ENCODE assay signal across 13 mouse cellular contexts in genomic region chr16:93586382-93586781, GRCm38 (mm10). TPM values are rescaled to one million over a fixed set of nuclear protein-coding genes. Genes with fewer than 3 reads are reported as not detected.
DNase-seq lines count a peak whose midpoint lies in the region; ATAC-seq and TF ChIP-seq lines count a peak whose summit lies in the region.
"Had no signal": no experiment of that assay in that cellular context is flagged by ENCODE, and none has a peak within 500 bp of the region (broad histone marks: within the 10 kb centered on the region; RNA-seq: fewer than 3 reads in every experiment).

No protein-coding gene starts in this region.

- H3K27ac ChIP-seq in kidney, embryonic 14.5 days (ENCODE audit: low read depth, low read length) = no peak overlapping the region
- H3K27ac ChIP-seq in liver, postnatal 0 days (ENCODE audit: low read depth) = 0 out of 2 replicates have a peak overlapping the region, but pooled peaks have one; percentile 44
- H3K27ac ChIP-seq: limb, embryonic 12.5 days had no signal

- H3K4me3 ChIP-seq in kidney, embryonic 14.5 days (ENCODE audit: low read length) = no peak overlapping the region
- H3K4me3 ChIP-seq in liver, postnatal 0 days (ENCODE audit: low read depth, low read length) = peak overlapping the region; percentile 13; the same call in 1 of the 2 replicates
- H3K4me3 ChIP-seq: limb, embryonic 12.5 days had no signal

- H3K36me3 ChIP-seq in kidney, embryonic 14.5 days (ENCODE audit: control insufficient read depth, insufficient read depth, low read length) = peaks cover 19% of the 10 kb centered on the region; the same call in 1 of the 2 replicates
- peaks cover 12% of the 10 kb centered on the region for H3K36me3 ChIP-seq in liver, postnatal 0 days (replicated peaks; ENCODE audit: insufficient read depth, low read length)

- TF ChIP-seq CTCF in liver, postnatal 0 days (IDR thresholded peaks at IDR 0.05; ENCODE audit: low read depth) = no peak

- no peaks in the 10 kb centered on the region for H3K9me3 ChIP-seq in kidney, embryonic 14.5 days (ENCODE audit: control insufficient read depth, low read length)
- H3K9me3 ChIP-seq in liver, postnatal 0 days (ENCODE audit: low read length) = no peaks in the 10 kb centered on the region
- H3K9me3 ChIP-seq: limb, embryonic 12.5 days had no signal

- H3K4me2 ChIP-seq in kidney, embryonic 14.5 days (replicated peaks; ENCODE audit: low read depth, low read length) = no peak overlapping the region
- H3K4me2 ChIP-seq in liver, postnatal 0 days (ENCODE audit: low read depth, low read length) = peak overlapping the region; percentile 52
- H3K4me2 ChIP-seq: limb, embryonic 12.5 days had no signal

- no peaks in the 10 kb centered on the region for H3K27me3 ChIP-seq in kidney, embryonic 14.5 days (ENCODE audit: control insufficient read depth, insufficient read depth, low read length)
- H3K27me3 ChIP-seq in liver, postnatal 0 days (ENCODE audit: insufficient read depth, low read length) = no peaks in the 10 kb centered on the region
- H3K27me3 ChIP-seq: limb, embryonic 12.5 days had no signal

- no peak overlapping the region for H3K9ac ChIP-seq in kidney, embryonic 14.5 days (ENCODE audit: low read depth, low read length)
- no peak overlapping the region for H3K9ac ChIP-seq in liver, postnatal 0 days (replicated peaks)
- H3K9ac ChIP-seq: limb, embryonic 12.5 days had no signal

- 0 out of 2 replicates have a peak, but pooled peaks have one; percentile 34 for ATAC-seq in kidney, embryonic 14.5 days (ENCODE audit: low FRiP score, low TSS enrichment)
- 0 out of 2 replicates have a peak, but pooled peaks have one; percentile 5 for ATAC-seq in liver, postnatal 0 days

- no peak for DNase-seq in kidney, adult 9 months
- peak; percentile 88 for DNase-seq in R1 (ENCODE audit: low read depth, low spot score)
- peak; percentile 54 for DNase-seq in liver, postnatal 0 days
- DNase-seq in thymus, postnatal 10 days (ENCODE audit: low spot score in 2 of 2) = peak; percentile 77
- no peak for DNase-seq in left cerebral cortex, adult 9 months (ENCODE audit: low spot score in 2 of 2)
- no peak for DNase-seq in cerebellum, postnatal 25 days
- no peak for DNase-seq in right cerebral cortex, adult 18-20 months
- DNase-seq: adrenal gland, postnatal 14 days; cerebellum, adult 8-10 months; heart, postnatal 36 days; kidney, postnatal 25 days had no signal

- no peak for TF ChIP-seq EP300 in liver, postnatal 0 days (IDR thresholded peaks at IDR 0.05; ENCODE audit: low read depth)

- H3K4me1 ChIP-seq in kidney, embryonic 14.5 days (ENCODE audit: control insufficient read depth, insufficient read depth, low read length) = 0 out of 2 replicates have a peak, but pooled peaks cover 3% of the 10 kb centered on the region
- H3K4me1 ChIP-seq in liver, postnatal 0 days (ENCODE audit: insufficient read depth) = peaks cover 12% of the 10 kb centered on the region; the same call in 1 of the 2 replicates

- 77% methylated on average over 8 of the region's 8 CpGs for WGBS in kidney, embryonic 14.5 days
- 49% methylated on average over 8 of the region's 8 CpGs for WGBS in liver, postnatal 0 days (ENCODE audit: insufficient replicate concordance)

RNA-seq across cellular contexts. Expression of gene Setd4, which starts 17.5 kb away (rescaled TPM):
- 12.4 and 13.9 TPM in 2 replicates for polyA plus RNA-seq in kidney, embryonic 14.5 days (2014; fragmentation: Nextera tagmentation; extraction: Ambion mirVana)
- polyA plus RNA-seq in liver, postnatal 0 days (2015; fragmentation: Nextera tagmentation; extraction: Ambion mirVana) = 6.0 and 6.3 TPM in 2 replicates

RNA-seq across cellular contexts. Expression of gene Cbr1, which starts 19.3 kb away (rescaled TPM):
- 96.0 and 104 TPM in 2 replicates for polyA plus RNA-seq in kidney, embryonic 14.5 days (2014; fragmentation: Nextera tagmentation; extraction: Ambion mirVana)
- polyA plus RNA-seq in liver, postnatal 0 days (2015; fragmentation: Nextera tagmentation; extraction: Ambion mirVana) = 131 and 174 TPM in 2 replicates

RNA-seq across cellular contexts. Expression of gene Gm5678, which starts 41.5 kb away (rescaled TPM):
- not detected in 2 replicates for polyA plus RNA-seq in kidney, embryonic 14.5 days (2014; fragmentation: Nextera tagmentation; extraction: Ambion mirVana)
- not detected in 2 replicates for polyA plus RNA-seq in liver, postnatal 0 days (2015; fragmentation: Nextera tagmentation; extraction: Ambion mirVana)
- polyA plus RNA-seq: limb, embryonic 12.5 days had no signal

Comparison
In these comparisons a context has a peak if more than half of its experiments do, and no peak if none do; other contexts are left out.
1. DNase-seq: peak in R1 (single experiment), liver, postnatal 0 days (single experiment) and thymus, postnatal 10 days (2 of 2); none in kidney, adult 9 months (single experiment), left cerebral cortex, adult 9 months (0 of 2), cerebellum, postnatal 25 days (0 of 2) and right cerebral cortex, adult 18-20 months (single experiment).